Mouse (Mus musculus): ENCODE data around the gene Dnah6.

Gene Dnah6

GRCm38 (mm10) chr6:73221189-73221957 is at the start of gene Dnah6:
Gene Dnah6, minus strand, starts transcription at chr6:73221651.
- peak; percentile 91 to 94 for DNase-seq (ENCODE audit: low spot score in 2 of 2)

GRCm38 (mm10) chr6:73269374-73269773 is 47.9 kb upstream of the Dnah6 start:
- DNase-seq (ENCODE audit: low spot score in 2 of 2): no peak

- DNase-seq (ENCODE audit: low spot score in 2 of 2): no peak
These were observed 46.4 kb upstream of the Dnah6 start for GRCm38 (mm10) chr6:73267738-73268311.

- no peak for DNase-seq (ENCODE audit: low spot score in 2 of 2)
These were observed 43.4 kb upstream of the Dnah6 start for GRCm38 (mm10) chr6:73264801-73265200.

GRCm38 (mm10) chr6:73260110-73260509 is 38.7 kb upstream of the Dnah6 start:
- peak in 1 of 2 experiments; percentile 35 for DNase-seq (ENCODE audit: low spot score in 2 of 2)

GRCm38 (mm10) chr6:73257068-73257467 is 35.6 kb upstream of the Dnah6 start:
- no peak for DNase-seq (ENCODE audit: low spot score in 2 of 2)

GRCm38 (mm10) chr6:73254307-73255228 is 33.1 kb upstream of the Dnah6 start:
- no peak for DNase-seq (ENCODE audit: low spot score in 2 of 2)

GRCm38 (mm10) chr6:73253584-73253983 is 32.1 kb upstream of the Dnah6 start:
- no peak for DNase-seq (ENCODE audit: low spot score in 2 of 2)

- no peak for DNase-seq (ENCODE audit: low spot score in 2 of 2)
These were observed 31.6 kb upstream of the Dnah6 start for GRCm38 (mm10) chr6:73253006-73253405.

GRCm38 (mm10) chr6:73252396-73252795 is 30.9 kb upstream of the Dnah6 start:
- no peak for DNase-seq (ENCODE audit: low spot score in 2 of 2)

GRCm38 (mm10) chr6:73251336-73251735 is 29.9 kb upstream of the Dnah6 start:
- no peak for DNase-seq (ENCODE audit: low spot score in 2 of 2)

GRCm38 (mm10) chr6:73249851-73250250 is 28.4 kb upstream of the Dnah6 start:
- no peak for DNase-seq (ENCODE audit: low spot score in 2 of 2)

GRCm38 (mm10) chr6:73249049-73249422 is 27.6 kb upstream of the Dnah6 start:
- no peak for DNase-seq (ENCODE audit: low spot score in 2 of 2)

GRCm38 (mm10) chr6:73248237-73249048 is 27.0 kb upstream of the Dnah6 start, which contains the start of gene Suclg1:
Gene Suclg1, plus strand, starts transcription at chr6:73248382.
- peak; percentile 83 to 94 for DNase-seq (ENCODE audit: low spot score in 2 of 2)

- no peak for DNase-seq (ENCODE audit: low spot score in 2 of 2)
These were observed 26.0 kb upstream of the Dnah6 start for GRCm38 (mm10) chr6:73247452-73247851.

- DNase-seq (ENCODE audit: low spot score in 2 of 2): no peak
These were observed 25.4 kb upstream of the Dnah6 start for GRCm38 (mm10) chr6:73246821-73247220.

GRCm38 (mm10) chr6:73235650-73236049 is 14.2 kb upstream of the Dnah6 start:
- DNase-seq (ENCODE audit: low spot score in 2 of 2): no peak

GRCm38 (mm10) chr6:73234302-73234900 is 12.9 kb upstream of the Dnah6 start:
- no peak for DNase-seq (ENCODE audit: low spot score in 2 of 2)

GRCm38 (mm10) chr6:73233202-73233726 is 11.8 kb upstream of the Dnah6 start:
- DNase-seq (ENCODE audit: low spot score in 2 of 2): no peak

GRCm38 (mm10) chr6:73232152-73232584 is 10.7 kb upstream of the Dnah6 start:
- no peak for DNase-seq (ENCODE audit: low spot score in 2 of 2)

- DNase-seq (ENCODE audit: low spot score in 2 of 2): no peak
These were observed 7.4 kb upstream of the Dnah6 start for GRCm38 (mm10) chr6:73228881-73229280.

Measured in left cerebral cortex, adult 9 months (tissue).